Mouse (Mus musculus) lung, embryonic 14.5 days (tissue): ENCODE data around the gene Tbx2. TPM values are rescaled to one million over a fixed set of nuclear protein-coding genes. Genes with fewer than 3 reads are reported as not detected.

Source experiments
- ATAC-seq: fragments of 200-750 bp; cut with Nextera tagmentation; 2 replicates; pipeline ENCODE4 v1.8.0; 2017; ENCODE audit warnings: mild to moderate bottlenecking, moderate TSS enrichment, moderate library complexity; ENCODE audit not compliant: insufficient read depth
- DNase-seq: peaks from one replicate; pipeline ENCODE4 v3.0.0-alpha.2; 2015
- H3K27ac ChIP-seq: fragments of 300-500 bp; sonication (generic); 2 replicates; pipeline ENCODE4 v1.5.1; 2014; ENCODE audit warnings: low read depth, mild to moderate bottlenecking, moderate library complexity
- H3K27me3 ChIP-seq: fragments of 300-500 bp; sonication (generic); 2 replicates; pipeline ENCODE4 v1.6.1; 2014; ENCODE audit warnings: low read length, control low read depth; ENCODE audit not compliant: insufficient read depth
- H3K36me3 ChIP-seq: fragments of 300-500 bp; sonication (generic); 2 replicates; pipeline ENCODE4 v1.6.1; 2014; ENCODE audit warnings: control low read depth; ENCODE audit not compliant: insufficient read depth
- H3K4me1 ChIP-seq: fragments of 300-500 bp; sonication (generic); 2 replicates; pipeline ENCODE4 v1.6.1; 2014; ENCODE audit warnings: antibody characterized with exemption, control low read depth; ENCODE audit not compliant: insufficient read depth
- H3K4me2 ChIP-seq: fragments of 300-500 bp; sonication (generic); 2 replicates; pipeline ENCODE4 v1.6.1; 2014; ENCODE audit warnings: mild to moderate bottlenecking
- H3K4me3 ChIP-seq: fragments of 300-500 bp; sonication (generic); 2 replicates; pipeline ENCODE4 v1.5.1; 2014; ENCODE audit warnings: low read depth, low read length
- H3K9ac ChIP-seq: fragments of 300-500 bp; sonication (generic); 2 replicates; pipeline ENCODE4 v1.6.1; 2014
- H3K9me3 ChIP-seq: fragments of 300-500 bp; sonication (generic); 2 replicates; pipeline ENCODE4 v1.6.1; 2016; ENCODE audit warnings: low read depth, low read length, control low read depth
- CTCF ChIP-seq: IDR thresholded peaks from 2 replicates; pipeline ENCODE4 v1.5.1; 2016; ENCODE audit warnings: antibody characterized with exemption, low read depth
- WGBS: fragments of 180-500 bp; shearing (Covaris S2); extraction: QIAGEN DNeasy Blood & Tissue Kit; methylation state at CpG from one replicate; pipeline ENCODE4 v1.1.7; 2014; 5-methylcytosine and 5-hydroxymethylcytosine counted together
- polyA plus RNA-seq: library from polyadenylated mRNA; unstranded; fragments of >200 nt; fragmentation: Nextera tagmentation; extraction: Ambion mirVana; gene quantifications from 2 replicates; pipeline ENCODE4 v1.2.1, GENCODE M21; 2014

Tbx2 gene
- polyA plus RNA-seq, 1 experiment from 2014 or later: 67.5 TPM

- ATAC-seq: no peak
- peak; percentile 63 for TF ChIP-seq CTCF
- Histone ChIP-seq H3K4me2 (peak overlapping the region; percentile 93), H3K27ac (peak overlapping the region; percentile 99), H3K36me3 (peaks cover 22% of the 10 kb centered on the region), H3K9ac (peak overlapping the region; percentile 99), H3K27me3 (peaks cover 54% of the 10 kb centered on the region), H3K9me3 (no peaks in the 10 kb centered on the region), H3K4me3 (peak overlapping the region; percentile 80), H3K4me1 (peaks cover 24% of the 10 kb centered on the region)
- DNase-seq: peak; percentile 82
- 2% methylated on average over 17 of the region's 17 CpGs for WGBS
These were observed 1.4 kb upstream of the Tbx2 start for GRCm38 (mm10) chr11:85830901-85831341.

DNA sequence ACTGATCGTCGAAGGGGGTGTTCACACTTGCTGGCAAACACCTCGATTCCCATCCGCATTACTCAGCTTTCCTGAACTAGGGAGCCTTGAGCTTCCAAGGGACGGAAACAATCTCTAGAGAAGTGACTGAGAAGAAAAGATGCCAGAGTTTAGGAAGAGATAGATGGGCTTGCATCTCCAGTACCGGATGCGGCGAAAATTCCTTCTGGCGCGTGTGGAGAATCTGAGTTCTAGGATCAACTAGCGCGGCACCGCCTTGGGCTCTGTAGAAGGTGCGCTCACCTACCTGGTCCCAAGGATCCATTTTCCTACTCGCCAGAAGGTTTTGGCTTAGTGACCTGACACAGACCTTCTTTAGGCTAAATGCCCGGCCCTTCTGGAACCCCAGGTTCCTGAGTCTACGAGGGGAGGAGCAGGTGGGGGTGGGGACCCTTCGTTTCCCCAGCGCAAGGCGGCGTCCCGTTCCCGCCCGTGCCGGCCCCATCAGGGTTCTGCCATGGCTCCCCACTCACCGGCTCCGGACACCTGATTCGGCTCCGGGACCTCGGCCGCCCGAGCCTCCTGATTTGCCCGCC, 608 bp upstream of the Tbx2 start:
- H3K4me2 ChIP-seq: peak overlapping the region; percentile 93
- H3K9me3 ChIP-seq: no peaks in the 10 kb centered on the region
- peaks cover 57% of the 10 kb centered on the region for H3K27me3 ChIP-seq
- peaks cover 30% of the 10 kb centered on the region for H3K36me3 ChIP-seq
- H3K4me1 ChIP-seq: peaks cover 24% of the 10 kb centered on the region
- H3K4me3 ChIP-seq: peak overlapping the region; percentile 80
- under 1% methylated on average over 33 of the region's 33 CpGs for WGBS
- peak overlapping the region; percentile 99 for H3K27ac ChIP-seq
- DNase-seq: peak; percentile 81
- peak overlapping the region; percentile 99 for H3K9ac ChIP-seq
- no peak for ATAC-seq
- TF ChIP-seq CTCF: no peak

- Histone ChIP-seq H3K36me3 (peaks cover 43% of the 10 kb centered on the region), H3K27ac (peak overlapping the region; percentile 99), H3K27me3 (peaks cover 65% of the 10 kb centered on the region), H3K4me3 (peak overlapping the region; percentile 80), H3K4me2 (peak overlapping the region; percentile 93), H3K4me1 (peaks cover 13% of the 10 kb centered on the region; the same call in 1 of the 2 replicates), H3K9me3 (no peaks in the 10 kb centered on the region), H3K9ac (peak overlapping the region; percentile 99)
- no peak for TF ChIP-seq CTCF
- ATAC-seq (no peak), DNase-seq (no peak)
- under 1% methylated on average over 48 of the region's 54 CpGs for whole genome bisulfite sequencing
These were observed 750 bp downstream of the Tbx2 start for GRCm38 (mm10) chr11:85833081-85833521.

DNA sequence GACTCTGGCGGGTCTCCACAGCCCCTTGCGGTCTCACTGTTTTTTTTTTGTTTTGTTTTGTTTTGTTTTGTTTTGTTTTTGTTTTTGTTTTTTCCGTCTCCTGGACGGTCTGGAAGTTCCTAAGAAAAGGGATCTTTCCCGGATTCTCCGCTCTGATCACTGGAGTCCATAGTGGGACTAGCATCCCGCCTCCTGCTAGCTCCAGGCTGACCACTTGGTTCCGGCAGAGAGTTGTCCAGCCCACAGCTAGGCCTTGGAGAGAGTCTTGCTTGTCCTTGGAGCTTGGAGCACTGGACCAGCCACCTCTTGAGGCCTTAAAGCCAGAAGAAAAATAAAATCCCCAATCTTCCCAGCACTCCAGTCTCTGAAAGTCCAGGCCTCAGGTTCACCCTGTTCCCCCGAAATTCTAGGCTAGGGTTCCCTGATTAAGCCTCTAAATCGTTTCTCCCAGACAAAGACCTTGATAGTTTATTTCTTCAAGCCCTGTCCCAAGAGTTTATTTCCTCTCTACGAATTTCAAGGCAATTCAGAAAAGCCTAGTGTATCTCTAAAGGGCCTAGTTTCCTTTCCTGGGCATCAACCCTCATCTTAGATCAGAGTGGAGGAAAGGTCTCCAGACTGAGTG, 1.5 kb downstream of the Tbx2 start:
- peak overlapping the region; percentile 93 for H3K4me2 ChIP-seq
- ATAC-seq: no peak
- peaks cover 9% of the 10 kb centered on the region; the same call in 1 of the 2 replicates for H3K4me1 ChIP-seq
- DNase-seq: peak; percentile 52
- H3K27ac ChIP-seq: peak overlapping the region; percentile 99
- TF ChIP-seq CTCF: no peak
- 11% methylated on average over 11 of the region's 11 CpGs for WGBS
- peaks cover 51% of the 10 kb centered on the region for H3K36me3 ChIP-seq
- peaks cover 68% of the 10 kb centered on the region for H3K27me3 ChIP-seq
- peak overlapping the region; percentile 99 for H3K9ac ChIP-seq
- H3K9me3 ChIP-seq: no peaks in the 10 kb centered on the region
- peak overlapping the region; percentile 80 for H3K4me3 ChIP-seq

GRCm38 (mm10) chr11:85834386-85834931, 2.1 kb downstream of the Tbx2 start:
- DNase-seq (peak; percentile 51), ATAC-seq (no peak)
- no peak for TF ChIP-seq CTCF
- peaks cover 4% of the 10 kb centered on the region; the same call in 1 of the 2 replicates for H3K4me1 ChIP-seq
- WGBS: 11% methylated on average over 17 of the region's 17 CpGs
- peaks cover 57% of the 10 kb centered on the region for H3K36me3 ChIP-seq
- H3K27me3 ChIP-seq: peaks cover 65% of the 10 kb centered on the region
- peak overlapping the region; percentile 93 for H3K4me2 ChIP-seq
- peak overlapping the region; percentile 99 for H3K27ac ChIP-seq
- peak overlapping the region; percentile 99 for H3K9ac ChIP-seq
- no peaks in the 10 kb centered on the region for H3K9me3 ChIP-seq
- H3K4me3 ChIP-seq: peak overlapping the region; percentile 80

GRCm38 (mm10) chr11:85835001-85835752, 2.8 kb downstream of the Tbx2 start:
- 10% methylated on average over 9 of the region's 9 CpGs for WGBS
- Histone ChIP-seq H3K4me1 (peaks cover under 1% of the 10 kb centered on the region; the same call in 1 of the 2 replicates), H3K36me3 (peaks cover 64% of the 10 kb centered on the region), H3K27me3 (peaks cover 65% of the 10 kb centered on the region), H3K4me3 (peak overlapping the region; percentile 80), H3K4me2 (peak overlapping the region; percentile 93), H3K27ac (peak overlapping the region; percentile 99), H3K9me3 (no peaks in the 10 kb centered on the region), H3K9ac (peak overlapping the region; percentile 99)
- no peak for ATAC-seq
- peak; percentile 47 for DNase-seq
- TF ChIP-seq CTCF: no peak
